Mouse (Mus musculus) megakaryocyte-erythroid progenitor cell, adult 5-6 weeks (primary cell): ENCODE measurements around the gene Gm11037. TPM values are rescaled to one million over a fixed set of nuclear protein-coding genes. Genes with fewer than 3 reads are reported as not detected.

Experiments used
- ATAC-seq: replicated peaks from 2 replicates; pipeline ENCODE4 v1.8.0; 2016; ENCODE audit warnings: mild to moderate bottlenecking, inconsistent platforms; ENCODE audit not compliant: severe bottlenecking, poor library complexity, low FRiP score, low TSS enrichment
- total RNA-seq, 2 experiments: library from RNA; stranded (forward) in 1 of 2; stranded (reverse) in 1 of 2; fragments of 200-1000, 215-1000 nt in 1 of 2; fragments of >200 nt in 1 of 2; fragmentation: Nextera tagmentation in 1 of 2; gene quantifications; 2 replicates each; pipeline ENCODE4 v1.2.3; 2014 to 2017

Gm11037 gene
- total RNA-seq, 2 experiments from 2014 or later, result not detected

GRCm38 (mm10) chr2:131175945-131176309 lies 42.6 kb downstream of the Gm11037 start:
- ATAC-seq, result no peak

- ATAC-seq, result no peak
Observed at GRCm38 (mm10) chr2:131176491-131176890, 43.2 kb downstream of the Gm11037 start.

- ATAC-seq, result no peak
Observed at GRCm38 (mm10) chr2:131177932-131178331, 44.6 kb downstream of the Gm11037 start.

GRCm38 (mm10) chr2:131178828-131179245 lies 45.5 kb downstream of the Gm11037 start:
- ATAC-seq, result 0 out of 2 replicates have a peak, but pooled peaks have one; percentile 2

GRCm38 (mm10) chr2:131179246-131179886 lies 46.1 kb downstream of the Gm11037 start:
- 0 out of 2 replicates have a peak, but pooled peaks have one; percentile 46 for ATAC-seq

GRCm38 (mm10) chr2:131179990-131180587 lies 46.8 kb downstream of the Gm11037 start, which contains the start of gene Cenpb:
Gene Cenpb (minus strand): TSS chr2:131180067.
- peak; percentile 48 for ATAC-seq

Other genes starting within 250 kb of the Gm11037 start
- gene 4930402H24Rik, start 227.1 kb upstream of the Gm11037 start, total RNA-seq (2014; fragmentation: Nextera tagmentation), result 22.4 and 37.8 TPM in 2 replicates
- gene 4930402H24Rik, start 227.1 kb upstream of the Gm11037 start, total RNA-seq (2017), result 7.5 and 12.6 TPM in 2 replicates
- gene Atrn, start 227.0 kb upstream of the Gm11037 start, total RNA-seq (2014; fragmentation: Nextera tagmentation), result 11.3 and 17.0 TPM in 2 replicates
- 7.8 and 10.5 TPM in 2 replicates for gene Atrn, start 227.0 kb upstream of the Gm11037 start, total RNA-seq (2017)
- not detected in 2 replicates for gene Gfra4, start 90.4 kb upstream of the Gm11037 start, total RNA-seq (2014; fragmentation: Nextera tagmentation)
- not detected in 2 replicates for gene Gfra4, start 90.4 kb upstream of the Gm11037 start, total RNA-seq (2017)
- 0.76 TPM in 1 of 2 replicates, not detected in the other for gene Adam33, start 69.7 kb upstream of the Gm11037 start, total RNA-seq (2014; fragmentation: Nextera tagmentation)
- not detected in 2 replicates for gene Adam33, start 69.7 kb upstream of the Gm11037 start, total RNA-seq (2017)
- gene Siglec1, start 46.7 kb upstream of the Gm11037 start, total RNA-seq (2014; fragmentation: Nextera tagmentation), result 0.22 and 0.48 TPM in 2 replicates
- not detected in 2 replicates for gene Siglec1, start 46.7 kb upstream of the Gm11037 start, total RNA-seq (2017)
- 0.44 and 3.9 TPM in 2 replicates for gene Hspa12b, start 6.2 kb upstream of the Gm11037 start, total RNA-seq (2014; fragmentation: Nextera tagmentation)
- 1.3 TPM in 1 of 2 replicates, not detected in the other for gene Hspa12b, start 6.2 kb upstream of the Gm11037 start, total RNA-seq (2017)
- gene 1700037H04Rik, start 26.6 kb downstream of the Gm11037 start, total RNA-seq (2014; fragmentation: Nextera tagmentation), result 92.8 and 94.2 TPM in 2 replicates
- gene 1700037H04Rik, start 26.6 kb downstream of the Gm11037 start, total RNA-seq (2017), result 29.0 and 55.6 TPM in 2 replicates
- 8.0 and 8.8 TPM in 2 replicates for gene Cenpb, start 46.6 kb downstream of the Gm11037 start, total RNA-seq (2014; fragmentation: Nextera tagmentation)
- gene Cenpb, start 46.6 kb downstream of the Gm11037 start, total RNA-seq (2017), result 6.8 and 10.8 TPM in 2 replicates
- gene Cdc25b, start 53.5 kb downstream of the Gm11037 start, total RNA-seq (2014; fragmentation: Nextera tagmentation), result 8.7 and 21.6 TPM in 2 replicates
- 5.4 and 19.0 TPM in 2 replicates for gene Cdc25b, start 53.5 kb downstream of the Gm11037 start, total RNA-seq (2017)
- gene Spef1, start 53.8 kb downstream of the Gm11037 start, total RNA-seq (2014; fragmentation: Nextera tagmentation), result 3.7 and 4.1 TPM in 2 replicates
- gene Spef1, start 53.8 kb downstream of the Gm11037 start, total RNA-seq (2017), result 1.3 and 2.5 TPM in 2 replicates
- gene Ap5s1, start 73.6 kb downstream of the Gm11037 start, total RNA-seq (2014; fragmentation: Nextera tagmentation), result 5.9 and 14.7 TPM in 2 replicates
- gene Ap5s1, start 73.6 kb downstream of the Gm11037 start, total RNA-seq (2017), result 1.9 and 3.3 TPM in 2 replicates
- gene Mavs, start 100.6 kb downstream of the Gm11037 start, total RNA-seq (2014; fragmentation: Nextera tagmentation), result 28.8 and 28.9 TPM in 2 replicates
- 16.9 and 24.8 TPM in 2 replicates for gene Mavs, start 100.6 kb downstream of the Gm11037 start, total RNA-seq (2017)
- 47.4 and 52.7 TPM in 2 replicates for gene Pank2, start 129.0 kb downstream of the Gm11037 start, total RNA-seq (2014; fragmentation: Nextera tagmentation)
- 56.3 and 94.8 TPM in 2 replicates for gene Pank2, start 129.0 kb downstream of the Gm11037 start, total RNA-seq (2017)
- 1.7 and 2.8 TPM in 2 replicates for gene Rnf24, start 219.4 kb downstream of the Gm11037 start, total RNA-seq (2014; fragmentation: Nextera tagmentation)
- 0.61 and 0.84 TPM in 2 replicates for gene Rnf24, start 219.4 kb downstream of the Gm11037 start, total RNA-seq (2017)